Mouse (Mus musculus) right cerebral cortex, postnatal 4 days (tissue): Measurements from ENCODE around the gene Abhd2.

Experiments
- DNase-seq: peaks from one replicate; pipeline ENCODE4 v3.0.0-alpha.2; 2022

Gene Abhd2

DNA sequence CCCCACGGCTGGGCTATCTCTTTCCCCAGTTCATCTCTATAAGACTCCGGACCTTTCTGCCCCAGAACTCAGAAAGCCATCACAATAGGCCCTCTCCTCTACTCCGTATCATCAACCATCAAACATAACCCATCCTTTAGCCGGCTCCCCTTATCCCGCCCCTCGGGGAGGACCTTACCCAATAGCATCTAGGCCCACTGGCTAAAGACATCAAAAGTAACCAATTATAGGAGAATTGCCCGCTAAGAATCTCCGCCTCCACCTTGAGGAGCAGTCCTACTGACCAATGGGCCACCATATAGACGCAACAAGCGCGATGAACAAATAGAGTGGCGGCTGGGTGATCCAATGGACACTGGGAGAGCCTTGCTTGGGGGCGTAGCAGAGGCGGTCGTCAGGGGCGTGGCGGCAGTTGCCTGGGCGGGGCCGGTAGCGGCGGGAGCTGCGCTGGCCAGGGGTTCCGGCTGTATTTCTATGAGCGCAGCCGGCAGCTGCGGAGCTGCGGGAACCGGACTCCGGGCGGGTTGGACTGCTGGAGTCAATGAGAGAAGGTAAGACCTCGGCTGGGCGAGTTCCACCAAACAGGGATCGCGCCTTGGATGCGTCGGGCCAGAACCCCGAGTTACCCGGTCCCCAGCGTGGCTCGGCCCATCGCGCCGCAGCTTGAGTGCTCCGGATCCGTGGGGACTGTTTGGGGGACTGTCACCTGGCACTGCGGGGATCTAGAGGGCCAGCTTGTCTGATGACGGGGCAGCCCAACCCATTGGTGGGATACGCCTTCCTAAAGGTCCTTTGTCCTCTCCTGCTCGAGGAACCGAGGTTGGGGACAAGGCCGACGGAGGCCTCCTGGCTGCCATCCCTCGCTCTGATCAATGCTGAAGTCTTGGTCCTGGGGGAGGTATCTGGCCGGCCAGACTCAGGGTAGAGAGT, at the start of gene Abhd2:
TSS of gene Abhd2 (plus strand) at position 411 of the 930 bp plus-strand sequence.
- DNase-seq = peak; percentile 100

- no peak for DNase-seq
Observed at GRCm38 (mm10) chr7:79225477-79225876, 47.5 kb upstream of the Abhd2 start.

GRCm38 (mm10) chr7:79226172-79226571, 46.8 kb upstream of the Abhd2 start:
- DNase-seq = no peak

GRCm38 (mm10) chr7:79226834-79227486, 46.0 kb upstream of the Abhd2 start:
- no peak for DNase-seq

DNA sequence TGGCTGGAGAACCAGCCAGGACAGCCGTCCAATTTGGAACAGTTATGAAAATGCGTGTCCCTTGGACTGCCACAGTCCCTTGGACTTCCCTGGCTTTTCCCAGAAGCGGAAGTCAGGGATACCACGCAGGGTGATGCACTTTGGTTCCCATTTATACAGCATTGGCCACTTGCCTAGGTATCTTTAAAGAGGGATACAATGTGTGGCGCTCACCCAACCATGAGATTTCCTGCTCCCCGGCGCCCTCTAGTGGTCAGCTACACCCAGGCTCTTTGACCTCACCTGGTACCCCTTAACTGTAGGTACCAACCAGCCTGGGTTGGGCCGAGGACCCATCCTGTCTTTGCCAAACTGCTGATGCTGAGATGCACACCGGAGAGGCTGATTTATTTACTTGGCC, 44.5 kb upstream of the Abhd2 start:
- DNase-seq = peak; percentile 78

- DNase-seq = no peak
Observed at GRCm38 (mm10) chr7:79231577-79231976, 41.4 kb upstream of the Abhd2 start.

GRCm38 (mm10) chr7:79232048-79232447, 41.0 kb upstream of the Abhd2 start:
- DNase-seq = no peak

DNA sequence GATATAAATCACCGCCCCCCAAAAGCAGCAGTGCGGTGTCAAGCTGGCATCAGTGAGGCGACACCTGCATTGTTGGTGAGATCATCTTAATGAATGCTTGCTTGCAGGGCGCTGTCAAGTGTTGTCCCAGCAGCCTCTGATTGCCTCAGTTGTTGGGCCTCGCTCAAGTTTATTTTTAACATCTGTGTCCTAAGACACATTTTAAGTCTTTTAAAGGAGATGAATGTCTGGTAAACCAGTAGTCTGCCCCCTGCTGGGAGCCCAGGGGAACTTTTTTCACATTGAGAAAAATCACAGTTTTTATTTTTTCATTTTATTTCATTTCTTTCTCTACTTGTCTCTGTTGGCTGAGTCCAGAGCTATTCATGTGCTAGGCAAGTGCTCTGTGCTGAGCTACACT, 34.3 kb upstream of the Abhd2 start:
- DNase-seq = peak; percentile 57

DNA sequence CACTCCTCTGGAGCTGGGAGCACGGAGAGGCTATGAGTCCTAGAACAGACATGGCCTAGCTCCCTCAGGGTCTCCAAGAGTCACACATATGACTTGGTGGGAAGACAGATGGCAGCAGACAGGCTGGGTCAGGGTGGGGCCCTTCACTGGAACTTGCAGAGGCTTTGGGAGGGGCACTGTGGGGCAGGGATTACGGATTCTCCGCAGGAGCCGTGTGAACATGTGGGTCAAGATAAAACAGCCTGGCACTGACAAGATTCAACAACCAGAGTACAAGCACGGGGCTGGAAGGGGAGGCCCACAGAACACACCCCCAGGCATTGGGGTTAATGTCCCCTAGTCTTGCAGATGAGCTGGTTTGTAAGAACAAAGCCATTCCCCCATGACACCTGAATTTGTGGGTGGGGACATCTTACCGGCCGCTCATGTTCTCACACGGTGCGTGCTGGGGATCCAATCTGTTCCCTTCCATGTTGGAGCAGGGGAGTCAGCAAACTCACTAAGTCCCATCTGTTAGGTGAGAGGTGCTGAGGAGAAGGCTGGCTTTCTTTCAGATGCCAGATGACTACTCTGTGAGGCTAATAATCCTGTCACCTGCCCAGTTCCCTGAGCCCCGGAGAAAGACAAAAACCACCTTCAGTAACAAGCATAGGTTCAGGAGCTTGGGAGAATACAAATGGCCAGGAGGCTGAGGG, 30.9 kb upstream of the Abhd2 start:
- DNase-seq = no peak

DNA sequence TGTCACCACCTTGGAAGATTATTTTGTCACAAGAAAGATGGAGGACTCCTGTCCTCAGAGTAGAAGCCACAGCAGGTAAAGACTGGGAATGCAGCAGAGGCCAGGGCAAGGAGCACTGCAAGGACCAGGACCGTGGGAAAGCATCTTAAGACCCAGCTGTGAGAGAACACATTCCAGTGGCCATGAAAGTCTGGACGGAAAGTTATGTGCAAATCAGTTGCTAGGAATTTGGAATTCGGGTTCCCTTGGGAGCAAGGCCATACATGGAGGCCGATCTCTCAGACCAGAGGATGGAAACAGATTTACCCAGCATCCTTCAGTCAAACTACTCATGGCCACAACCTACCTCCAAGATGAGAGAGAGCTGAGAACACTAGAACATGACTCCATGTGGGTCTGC, 29.8 kb upstream of the Abhd2 start:
- DNase-seq = no peak

- peak; percentile 83 for DNase-seq
Observed at GRCm38 (mm10) chr7:79246039-79246670, 26.8 kb upstream of the Abhd2 start.

DNA sequence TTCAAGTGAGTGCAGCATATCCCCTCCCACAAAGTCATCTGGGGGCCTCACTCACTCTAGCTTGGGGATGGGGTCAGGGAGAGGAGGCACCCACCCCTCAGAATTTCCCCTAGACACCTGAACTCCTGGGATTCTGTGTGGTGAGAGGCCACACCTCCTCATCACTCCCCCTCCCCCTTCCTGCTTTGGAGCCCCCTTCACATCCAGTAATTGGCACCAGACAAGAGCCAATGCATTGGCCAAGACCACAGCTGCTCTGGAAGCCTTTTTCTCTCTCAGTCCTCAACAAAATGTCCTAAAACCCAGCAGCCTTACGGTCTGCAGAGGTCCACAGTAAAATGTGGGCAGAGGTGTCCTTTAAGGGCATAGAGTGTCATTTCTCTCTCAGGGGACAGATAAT, 25.6 kb upstream of the Abhd2 start:
- no peak for DNase-seq

DNA sequence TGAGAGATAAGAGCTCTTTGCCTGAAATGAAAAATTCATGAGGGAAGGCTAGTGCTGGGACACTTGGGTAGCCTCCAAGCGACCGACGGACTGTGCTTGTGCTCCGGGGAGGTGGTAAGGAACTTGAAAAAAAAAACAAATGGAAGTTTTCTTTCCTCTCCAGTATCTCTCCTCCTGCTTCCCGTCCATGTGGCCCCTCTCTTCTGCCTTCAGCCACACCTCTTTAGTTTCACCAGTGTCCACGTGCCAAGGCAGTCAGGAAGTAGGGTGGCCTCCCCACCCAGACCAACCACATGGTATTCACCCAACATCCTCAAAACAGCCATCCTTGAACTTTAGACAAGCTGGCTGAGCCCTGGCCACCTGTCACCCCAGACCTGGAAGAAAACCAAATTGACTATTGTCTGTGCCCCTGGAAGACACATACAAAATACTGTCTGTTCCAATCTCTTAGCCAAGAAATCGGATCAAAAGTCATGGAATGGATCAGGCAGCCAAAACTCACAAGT, 25.1 kb upstream of the Abhd2 start:
- DNase-seq = no peak

- DNase-seq = no peak
Observed at GRCm38 (mm10) chr7:79249581-79249980, 23.4 kb upstream of the Abhd2 start.

DNA sequence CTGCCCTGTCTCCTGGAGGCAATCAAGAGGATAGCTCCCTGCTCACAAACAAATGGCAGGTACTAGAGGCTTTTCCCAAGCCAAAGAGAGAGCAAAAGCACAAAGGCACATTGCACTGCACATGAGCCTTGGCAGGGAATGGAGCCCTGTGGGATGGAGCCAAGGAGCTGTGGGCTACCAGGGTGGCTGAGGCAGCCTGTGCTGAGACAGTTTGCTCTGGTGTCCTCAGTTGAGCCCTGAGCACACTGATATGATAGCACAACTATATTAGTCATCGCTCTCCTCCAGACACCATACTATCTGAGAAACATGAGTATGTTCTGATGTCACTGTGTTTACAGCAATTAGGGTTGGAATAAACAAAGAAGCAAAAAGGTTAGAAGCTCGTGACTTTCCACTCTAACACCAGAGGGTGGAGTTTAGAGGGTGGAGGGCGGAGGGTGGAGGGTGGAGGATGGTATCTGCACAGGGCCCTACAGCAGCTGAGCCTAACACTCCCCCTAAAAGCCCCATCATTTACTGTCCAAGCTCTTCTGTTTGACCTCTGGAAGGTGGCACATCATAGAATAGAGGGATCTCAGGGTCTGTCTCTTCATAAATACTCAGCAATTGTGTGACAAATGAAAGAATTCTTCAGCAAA, 18.6 kb upstream of the Abhd2 start:
- no peak for DNase-seq

DNA sequence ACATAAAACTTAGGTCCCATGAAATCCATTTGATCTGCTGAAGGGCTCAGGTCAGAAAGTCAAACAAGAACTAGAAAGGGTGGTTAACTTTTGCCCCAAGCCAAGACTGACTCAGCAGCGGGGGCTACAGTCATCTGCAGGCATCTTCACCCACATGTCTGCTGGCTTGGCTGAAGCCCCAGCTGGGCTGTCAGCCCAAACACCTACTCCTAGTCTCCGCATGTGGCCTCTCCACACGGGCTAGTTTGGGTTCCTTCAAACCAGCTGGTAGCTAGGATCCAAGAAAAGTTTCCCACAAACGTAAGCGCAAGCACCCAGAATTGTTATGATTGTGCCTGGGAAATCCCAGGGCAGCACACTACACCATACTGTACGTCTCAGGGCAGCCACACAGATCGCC, 17.6 kb upstream of the Abhd2 start:
- DNase-seq = no peak

DNA sequence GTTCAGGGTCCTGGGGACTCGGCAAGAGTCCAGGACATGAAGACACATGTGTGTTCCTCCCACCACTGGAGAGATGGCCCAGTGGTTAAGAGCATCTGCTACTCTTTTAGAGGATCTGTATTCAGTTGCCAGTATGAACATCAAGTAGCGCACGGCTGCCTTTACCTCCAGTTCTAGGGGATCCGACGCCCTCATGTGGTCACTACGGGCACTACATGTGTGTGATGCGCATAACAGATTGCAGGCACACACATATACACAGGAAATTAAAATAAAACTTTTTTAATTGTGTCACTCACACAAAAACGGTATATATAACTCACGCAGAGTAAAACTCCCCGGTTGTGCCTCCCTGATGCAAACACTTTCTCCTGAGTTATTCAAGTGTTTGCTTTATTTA, 17.2 kb upstream of the Abhd2 start:
- DNase-seq = no peak

- DNase-seq = no peak
Observed at GRCm38 (mm10) chr7:79256716-79257115, 16.3 kb upstream of the Abhd2 start.

- no peak for DNase-seq
Observed at GRCm38 (mm10) chr7:79258981-79259542, 13.9 kb upstream of the Abhd2 start.

GRCm38 (mm10) chr7:79262478-79262877, 10.5 kb upstream of the Abhd2 start:
- DNase-seq = no peak

- no peak for DNase-seq
Observed at GRCm38 (mm10) chr7:79263776-79264175, 9.2 kb upstream of the Abhd2 start.

- DNase-seq = no peak
Observed at GRCm38 (mm10) chr7:79266228-79266627, 6.8 kb upstream of the Abhd2 start.
